Mouse (Mus musculus) liver, postnatal 0 days (tissue): ENCODE measurements around the gene 0610010K14Rik.

Source experiments
- CTCF ChIP-seq: sonication (generic); IDR thresholded peaks from 2 replicates; pipeline ENCODE4 v1.5.1; 2016; ENCODE audit warnings: antibody characterized with exemption, low read depth
- EP300 ChIP-seq: IDR thresholded peaks from 2 replicates; pipeline ENCODE4 v1.6.1; 2016; ENCODE audit warnings: antibody characterized with exemption, low read depth, mild to moderate bottlenecking

GRCm38 (mm10) chr11:70233016-70233415, 4.7 kb downstream of the 0610010K14Rik start:
- no peak for TF ChIP-seq CTCF
- TF ChIP-seq EP300: no peak
